Mouse (Mus musculus) lung, adult 2 months (tissue): Measurements from ENCODE around the gene Arhgdia.

Source experiments
- CTCF ChIP-seq: fragments of 200-500 bp; IDR thresholded peaks from 2 replicates; pipeline ENCODE4 v1.5.1; 2011; ENCODE audit warnings: mild to moderate bottlenecking, low read length, control low read depth; ENCODE audit not compliant: insufficient read depth
- POLR2A ChIP-seq: fragments of 200-500 bp; IDR thresholded peaks from 2 replicates; pipeline ENCODE4 v1.6.1; 2011; ENCODE audit warnings: low read depth, mild to moderate bottlenecking, control low read depth, low read length, borderline replicate concordance; ENCODE audit errors: extremely low read depth

DNA sequence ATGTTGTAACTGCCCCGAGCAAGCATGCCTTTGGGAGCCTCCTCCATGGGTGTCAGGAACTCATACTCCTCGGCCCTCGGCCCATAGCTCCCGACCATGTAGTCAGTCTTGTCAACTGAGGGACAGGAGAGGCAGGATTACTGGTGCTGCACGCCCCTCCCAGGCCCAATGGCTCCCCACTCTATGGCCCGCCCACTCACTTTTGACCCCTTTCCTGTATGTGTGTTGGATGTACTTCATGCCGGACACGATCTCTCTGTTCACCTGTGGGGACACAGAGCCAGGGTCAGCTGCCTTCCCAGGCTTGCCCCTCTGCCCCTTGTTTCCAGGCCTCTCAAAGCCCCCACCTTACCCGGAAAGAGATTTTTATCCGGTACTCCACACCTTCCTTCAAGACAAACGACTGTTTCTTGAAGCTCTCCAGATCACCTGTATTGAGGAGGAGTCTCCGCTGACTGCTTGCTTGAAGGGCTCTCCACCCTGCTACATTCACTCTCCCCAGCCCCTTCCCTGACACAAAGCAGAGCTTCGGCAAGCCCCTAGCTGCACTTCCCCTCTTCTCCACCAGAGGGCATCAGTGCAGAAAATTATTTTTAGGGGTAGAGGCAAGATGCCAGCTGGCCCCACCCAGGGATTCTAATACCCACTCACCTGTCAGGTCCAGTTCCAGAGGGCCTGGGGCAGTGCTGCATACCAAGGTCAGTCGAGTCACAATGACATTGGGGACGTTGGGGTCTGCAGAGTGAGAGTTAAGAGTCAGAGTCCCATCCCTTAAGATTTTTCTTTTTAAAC is 1.9 kb downstream of the Arhgdia start:
- no peak for TF ChIP-seq POLR2A
- peak; percentile 75 for TF ChIP-seq CTCF
